Mouse (Mus musculus) lung, postnatal 25 days (tissue): Measurements from ENCODE around the gene Mxd4.

Source experiments
- DNase-seq: peaks from one replicate; pipeline ENCODE4 v3.0.0; 2022; ENCODE audit warnings: low spot score

Gene Mxd4

GRCm38 (mm10) chr5:34187601-34188316 lies at the start of gene Mxd4:
Mxd4 (minus strand) TSS chr5:34187720.
- DNase-seq, result peak; percentile 100

- DNase-seq, result peak; percentile 17
Observed at GRCm38 (mm10) chr5:34235898-34236420, 48.4 kb upstream of the Mxd4 start.

GRCm38 (mm10) chr5:34235056-34235455 lies 47.5 kb upstream of the Mxd4 start:
- no peak for DNase-seq

GRCm38 (mm10) chr5:34233221-34233515 lies 45.6 kb upstream of the Mxd4 start:
- DNase-seq, result no peak

GRCm38 (mm10) chr5:34232481-34233220 lies 45.1 kb upstream of the Mxd4 start:
- no peak for DNase-seq

- peak; percentile 29 for DNase-seq
Observed at GRCm38 (mm10) chr5:34231901-34232300, 44.4 kb upstream of the Mxd4 start.

GRCm38 (mm10) chr5:34230599-34231485 lies 43.3 kb upstream of the Mxd4 start:
- no peak for DNase-seq

- no peak for DNase-seq
Observed at GRCm38 (mm10) chr5:34229503-34229902, 42.0 kb upstream of the Mxd4 start.

GRCm38 (mm10) chr5:34225516-34225915 lies 38.0 kb upstream of the Mxd4 start:
- DNase-seq, result no peak

GRCm38 (mm10) chr5:34224515-34224914 lies 37.0 kb upstream of the Mxd4 start:
- no peak for DNase-seq

- no peak for DNase-seq
Observed at GRCm38 (mm10) chr5:34220001-34220400, 32.5 kb upstream of the Mxd4 start.

- no peak for DNase-seq
Observed at GRCm38 (mm10) chr5:34218672-34219071, 31.2 kb upstream of the Mxd4 start.

GRCm38 (mm10) chr5:34217756-34218155 lies 30.2 kb upstream of the Mxd4 start:
- no peak for DNase-seq

GRCm38 (mm10) chr5:34216025-34216424 lies 28.5 kb upstream of the Mxd4 start:
- no peak for DNase-seq

- DNase-seq, result no peak
Observed at GRCm38 (mm10) chr5:34213659-34214058, 26.1 kb upstream of the Mxd4 start.

GRCm38 (mm10) chr5:34210279-34210678 lies 22.8 kb upstream of the Mxd4 start:
- DNase-seq, result peak; percentile 85

- DNase-seq, result no peak
Observed at GRCm38 (mm10) chr5:34207503-34207902, 20.0 kb upstream of the Mxd4 start.

GRCm38 (mm10) chr5:34205788-34206187 lies 18.3 kb upstream of the Mxd4 start:
- DNase-seq, result no peak

GRCm38 (mm10) chr5:34204911-34205310 lies 17.4 kb upstream of the Mxd4 start:
- no peak for DNase-seq

- DNase-seq, result no peak
Observed at GRCm38 (mm10) chr5:34202006-34202405, 14.5 kb upstream of the Mxd4 start.

- DNase-seq, result peak; percentile 39
Observed at GRCm38 (mm10) chr5:34201396-34201795, 13.9 kb upstream of the Mxd4 start.

- DNase-seq, result no peak
Observed at GRCm38 (mm10) chr5:34198615-34199014, 11.1 kb upstream of the Mxd4 start.
